Mouse (Mus musculus) C2C12 (cell line): ENCODE results near the gene Tomm70a.
"Not testable (repeated sequence)": the region's sequence is repeated elsewhere in the genome, so short reads cannot be mapped to it uniquely, and the experiment has no call there.

ENCODE experiments used
- CTCF ChIP-seq: IDR thresholded peaks from one replicate; pipeline ENCODE4 v1.5.1; 2011; ENCODE audit not compliant: control insufficient read depth, insufficient read depth, insufficient read length
- FOSL1 ChIP-seq: IDR thresholded peaks from one replicate; pipeline ENCODE4 v1.8.0; 2011; ENCODE audit warnings: mild to moderate bottlenecking, low read length; ENCODE audit not compliant: poor library complexity, insufficient read depth, severe bottlenecking
- MAX ChIP-seq: IDR thresholded peaks from one replicate; pipeline ENCODE4 v1.6.1; 2011; ENCODE audit warnings: mild to moderate bottlenecking, control low read depth
- MYOG ChIP-seq: IDR thresholded peaks from one replicate; pipeline ENCODE4 v1.6.1; 2011; ENCODE audit not compliant: control insufficient read depth, insufficient read length; ENCODE audit errors: extremely low read depth

GRCm38 (mm10) chr16:57174480-57174879 is 53.0 kb downstream of the Tomm70a start:
- TF ChIP-seq CTCF, MYOG, MAX, FOSL1: not testable (repeated sequence)
